Comparison of ENCODE assay signal across 23 mouse cellular contexts in genomic region chr12:80340936-80341335, GRCm38 (mm10).
DNase-seq lines count a peak whose midpoint lies in the region; ATAC-seq lines count a peak whose summit lies in the region.
"Had no signal": no experiment of that assay in that cellular context is flagged by ENCODE, and none has a peak within 500 bp of the region (broad histone marks: within the 10 kb centered on the region; RNA-seq: fewer than 3 reads in every experiment).

No protein-coding gene starts in this region.

- peaks cover 28% of the 10 kb centered on the region for H3K4me1 ChIP-seq in heart, embryonic 11.5 days (ENCODE audit: control insufficient read depth, insufficient read depth, low read length)
- peaks cover 25% of the 10 kb centered on the region for H3K4me1 ChIP-seq in intestine, embryonic 16.5 days (ENCODE audit: control insufficient read depth, insufficient read depth, low read length)

- DNase-seq in heart, adult 9 months (ENCODE audit: low spot score in 2 of 2) = no peak
- DNase-seq in left cerebral cortex, adult 18-20 months (ENCODE audit: low spot score in 2 of 2) = peak; percentile 21 to 30
- no peak for DNase-seq in left cerebral cortex, postnatal 10 days (ENCODE audit: extremely low spot score in 1 of 2, low spot score in 2 of 2)
- peak; percentile 41 to 51 for DNase-seq in right cerebral cortex, adult 2 months (ENCODE audit: low spot score in 2 of 2)
- no peak for DNase-seq in right cerebral cortex, postnatal 10 days (ENCODE audit: low spot score in 2 of 2)
- peak; percentile 34 to 80 for DNase-seq in left cerebral cortex, postnatal 25 days (ENCODE audit: low spot score in 2 of 2)
- DNase-seq: adrenal gland, postnatal 14 days; cerebellum, adult 18-20 months; cerebellum, adult 9-11 months; cerebellum, postnatal 36 days; gastrocnemius, postnatal 10 days; heart, adult 18-20 months had no signal

- H3K9me3 ChIP-seq in heart, embryonic 11.5 days (replicated peaks; ENCODE audit: control insufficient read depth, low read length) = no peaks in the 10 kb centered on the region
- H3K9me3 ChIP-seq in intestine, embryonic 16.5 days (ENCODE audit: control insufficient read depth, low read length) = no peaks in the 10 kb centered on the region
- H3K9me3 ChIP-seq: embryonic facial prominence, embryonic 13.5 days; forebrain, embryonic 12.5 days; heart, embryonic 12.5 days; hindbrain, embryonic 10.5 days had no signal

- peaks cover 20% of the 10 kb centered on the region for H3K36me3 ChIP-seq in heart, embryonic 11.5 days (ENCODE audit: control insufficient read depth, insufficient read depth, low read length)
- H3K36me3 ChIP-seq in intestine, embryonic 16.5 days (ENCODE audit: control insufficient read depth, insufficient read depth, low read length) = peaks cover 23% of the 10 kb centered on the region

- H3K9ac ChIP-seq in heart, embryonic 11.5 days (ENCODE audit: low read depth, low read length) = no peak overlapping the region
- H3K9ac ChIP-seq in intestine, embryonic 16.5 days (ENCODE audit: low read depth, low read length) = no peak overlapping the region
- H3K9ac ChIP-seq: embryonic facial prominence, embryonic 13.5 days; forebrain, embryonic 12.5 days; heart, embryonic 12.5 days; hindbrain, embryonic 14.5 days had no signal

- WGBS in heart, embryonic 11.5 days (ENCODE audit: insufficient replicate concordance) = 87% methylated on average over 2 of the region's 2 CpGs
- 96% methylated on average over 2 of the region's 2 CpGs for WGBS in intestine, embryonic 16.5 days

- ATAC-seq in heart, embryonic 11.5 days (replicated peaks; ENCODE audit: insufficient number of reproducible peaks, low FRiP score, low TSS enrichment) = no peak
- no peak for ATAC-seq in intestine, embryonic 16.5 days
- ATAC-seq: activated CD4-positive, CD25-positive, alpha-beta regulatory T cell, adult 4 months; forebrain, embryonic 16.5 days; Patski had no signal

- no peaks in the 10 kb centered on the region for H3K27me3 ChIP-seq in heart, embryonic 11.5 days (ENCODE audit: control insufficient read depth, insufficient read depth, low read length)
- H3K27me3 ChIP-seq in intestine, embryonic 16.5 days (replicated peaks; ENCODE audit: control insufficient read depth, insufficient read depth, low read length) = no peaks in the 10 kb centered on the region
- H3K27me3 ChIP-seq: CH12.LX; embryonic facial prominence, embryonic 13.5 days; forebrain, embryonic 12.5 days; heart, embryonic 12.5 days; Patski had no signal

- H3K27ac ChIP-seq in heart, embryonic 11.5 days (ENCODE audit: low read depth, low read length) = peak overlapping the region; percentile 15; the same call in 1 of the 2 replicates
- H3K27ac ChIP-seq in intestine, embryonic 16.5 days (ENCODE audit: low read length) = no peak overlapping the region
- H3K27ac ChIP-seq: embryonic facial prominence, embryonic 13.5 days; forebrain, embryonic 12.5 days; hindbrain, embryonic 10.5 days; hindbrain, embryonic 14.5 days had no signal

- no peak overlapping the region for H3K4me2 ChIP-seq in heart, embryonic 11.5 days
- no peak overlapping the region for H3K4me2 ChIP-seq in intestine, embryonic 16.5 days (ENCODE audit: low read depth, low read length)
- H3K4me2 ChIP-seq: embryonic facial prominence, embryonic 13.5 days; forebrain, embryonic 12.5 days; heart, embryonic 12.5 days; hindbrain, embryonic 14.5 days had no signal

- H3K4me3 ChIP-seq in heart, embryonic 11.5 days (ENCODE audit: low read depth, low read length) = no peak overlapping the region
- H3K4me3 ChIP-seq in intestine, embryonic 16.5 days (ENCODE audit: low read length) = no peak overlapping the region
- H3K4me3 ChIP-seq: embryonic facial prominence, embryonic 13.5 days; forebrain, embryonic 12.5 days; heart, embryonic 12.5 days; hindbrain, embryonic 10.5 days had no signal

- intact Hi-C loops in left cerebral cortex, postnatal 10 days (cut with DNase I) = no loop called here
- intact Hi-C loops in left cerebral cortex, postnatal 25 days (cut with DNase I) = loop anchor here (5.0 kb wide), 1 partner anchor 84 kb away; no protein-coding TSS in a partner anchor

Comparison
In these comparisons a context has a peak if more than half of its experiments do, and no peak if none do; other contexts are left out.
1. DNase-seq: peak in left cerebral cortex, adult 18-20 months (2 of 2), right cerebral cortex, adult 2 months (2 of 2) and left cerebral cortex, postnatal 25 days (2 of 2); none in heart, adult 9 months (0 of 2), left cerebral cortex, postnatal 10 days (0 of 2) and right cerebral cortex, postnatal 10 days (0 of 2).